Comparison of ENCODE assay signal across 8 mouse cellular contexts in genomic region chr5:9100207-9100848, GRCm38 (mm10). TPM values are rescaled to one million over a fixed set of nuclear protein-coding genes. Genes with fewer than 3 reads are reported as not detected.
DNase-seq lines count a peak whose midpoint lies in the region; ATAC-seq and TF ChIP-seq lines count a peak whose summit lies in the region.

TSS of gene Tmem243 (plus strand) at chr5:9100668.

- intact Hi-C loops in heart, postnatal 25 days (cut with DNase I) = loop anchor here (5.0 to 10.0 kb wide), 3 partner anchors 62 to 676 kb away; partner anchors contain the start of genes Crot, Dbf4, Dmtf1 and Slc25a40

- no peak for TF ChIP-seq EP300 in ES-Bruce4 (IDR thresholded peaks at IDR 0.05; ENCODE audit: insufficient read depth, low read depth, low read length)

- DNase-seq in cerebellum, adult 11 months = peak; percentile 84
- DNase-seq in heart, postnatal 25 days (ENCODE audit: low spot score) = peak; percentile 88
- DNase-seq in layer of hippocampus, adult 18-20 months (ENCODE audit: low spot score in 2 of 2) = peak; percentile 82 to 90
- DNase-seq in lung, adult 2 months = peak; percentile 94
- peak; percentile 71 to 76 for DNase-seq in thymus, adult 18-20 months

- no peak within 1 kb of the TSS for H3K27ac ChIP-seq in ES-Bruce4 (ENCODE audit: insufficient read depth, low read length)
- no peak within 1 kb of the TSS; the same call in 1 of the 2 replicates for H3K27ac ChIP-seq in forebrain, embryonic 15.5 days (replicated peaks)

- WGBS in forebrain, embryonic 15.5 days = under 1% methylated on average over 59 of the region's 59 CpGs
- WGBS in lung, adult 2 months = 1% methylated on average over 59 of the region's 59 CpGs

- H3K4me3 ChIP-seq in ES-Bruce4 (ENCODE audit: low read depth, low read length) = peak within 1 kb of the TSS; percentile 76
- H3K4me3 ChIP-seq in forebrain, embryonic 15.5 days = peak within 1 kb of the TSS; percentile 93
- peak within 1 kb of the TSS; percentile 56 for H3K4me3 ChIP-seq in lung, adult 2 months (replicated peaks; ENCODE audit: extremely low read depth, low read depth, low read length)

- peak within 1 kb of the TSS; percentile 92 for H3K9ac ChIP-seq in ES-Bruce4 (ENCODE audit: low read depth, poor library complexity, severe bottlenecking)
- peak within 1 kb of the TSS; percentile 65 for H3K9ac ChIP-seq in forebrain, embryonic 15.5 days (replicated peaks)

- no peaks in the 10 kb centered on the region for H3K27me3 ChIP-seq in ES-Bruce4 (ENCODE audit: control insufficient read depth, insufficient read depth, low read length, poor library complexity, severe bottlenecking)
- H3K27me3 ChIP-seq in forebrain, embryonic 15.5 days = no peaks in the 10 kb centered on the region

- peak within 1 kb of the TSS; percentile 81 for H3K4me2 ChIP-seq in forebrain, embryonic 15.5 days (replicated peaks)

- H3K36me3 ChIP-seq in ES-Bruce4 (ENCODE audit: control insufficient read depth, insufficient read depth, low read length, poor library complexity, severe bottlenecking) = no peaks in the 10 kb centered on the region
- H3K36me3 ChIP-seq in forebrain, embryonic 15.5 days = no peaks in the 10 kb centered on the region

- no peak for TF ChIP-seq POLR2A in ES-Bruce4 (IDR thresholded peaks at IDR 0.05; ENCODE audit: insufficient read depth, low read length)
- TF ChIP-seq POLR2A in lung, adult 2 months (IDR thresholded peaks at IDR 0.05; ENCODE audit: borderline replicate concordance, extremely low read depth, low read depth, low read length) = peak; percentile 77; the same call in 1 of the 2 replicates

- no peaks in the 10 kb centered on the region for H3K4me1 ChIP-seq in ES-Bruce4 (ENCODE audit: control insufficient read depth, insufficient read depth, low read length)
- peaks cover 13% of the 10 kb centered on the region for H3K4me1 ChIP-seq in forebrain, embryonic 15.5 days
- H3K4me1 ChIP-seq in lung, adult 2 months (ENCODE audit: control insufficient read depth, insufficient read depth, low read length) = peaks cover 3% of the 10 kb centered on the region

- ATAC-seq in forebrain, embryonic 15.5 days (replicated peaks) = peak; percentile 99
- ATAC-seq in neutrophil, adult 5-6 weeks (ENCODE audit: extremely low read depth, insufficient number of reproducible peaks, low FRiP score, poor library complexity, severe bottlenecking) = peak; percentile 88

- TF ChIP-seq CTCF in ES-Bruce4 (IDR thresholded peaks at IDR 0.05; ENCODE audit: low read depth, low read length) = no peak
- TF ChIP-seq CTCF in lung, adult 2 months (IDR thresholded peaks at IDR 0.05; ENCODE audit: insufficient read depth, low read length) = no peak

- peaks cover 17% of the 10 kb centered on the region for H3K9me3 ChIP-seq in ES-Bruce4 (replicated peaks; ENCODE audit: control insufficient read depth, insufficient read depth, low read length, poor library complexity, severe bottlenecking)
- no peaks in the 10 kb centered on the region for H3K9me3 ChIP-seq in forebrain, embryonic 15.5 days

RNA-seq across cellular contexts. Expression of gene Tmem243, which starts in this region (rescaled TPM):
- polyA plus RNA-seq in ES-Bruce4 (2011; ENCODE audit: insufficient read depth, insufficient read length, low read depth, missing spikeins) = 21.1 and 23.0 TPM in 2 replicates
- polyA plus RNA-seq in forebrain, embryonic 15.5 days (2015; fragmentation: Nextera tagmentation; extraction: Ambion mirVana) = 13.1 and 13.7 TPM in 2 replicates
- total RNA-seq in heart, postnatal 25 days (2021) = 1 to 10 TPM; 6.4 to 8.4 TPM
- 10 to 100 TPM in 1 of 2 experiments, 1 to 10 TPM in 1; 9.9 to 11.7 TPM for total RNA-seq in layer of hippocampus, adult 18-20 months (2021)
- 101 and 102 TPM in 2 replicates for polyA plus RNA-seq in lung, adult 2 months (2012; rRNA removed)
- 136 and 165 TPM in 2 replicates for total RNA-seq in neutrophil, adult 5-6 weeks (2017)

Comparison
In these comparisons a context has a peak if more than half of its experiments do, and no peak if none do; other contexts are left out.
1. RNA of gene Tmem243 (total RNA-seq): 136 to 165 TPM in neutrophil, adult 5-6 weeks; 9.9 to 11.7 TPM in layer of hippocampus, adult 18-20 months and 6.4 to 8.4 TPM in heart, postnatal 25 days; every median in the first group is over 10 times any median in the second.
2. Peak in every context shown above with its lines, with median percentiles within 50 percentile points of each other: H3K4me3 ChIP-seq and DNase-seq.